ENCODE assay signal across 8 mouse cellular contexts in the genomic region with DNA sequence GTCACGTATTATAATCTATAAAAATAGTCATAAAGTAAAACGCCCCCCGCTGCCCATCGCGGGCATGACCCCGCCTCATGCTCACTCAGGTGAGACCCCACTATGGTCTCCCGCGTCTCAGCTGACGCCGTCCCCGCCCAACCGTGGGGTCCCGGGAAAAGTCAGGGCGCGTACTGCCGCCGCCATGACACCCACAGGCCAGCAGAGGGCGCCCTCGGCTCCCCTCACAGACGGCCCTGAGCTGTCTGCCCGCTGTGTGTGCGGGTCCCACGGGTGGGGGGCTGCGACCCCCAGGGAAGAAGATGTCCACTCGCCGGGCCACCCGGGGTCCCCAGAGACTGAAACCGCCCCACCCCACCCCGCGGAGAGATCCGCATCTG. TPM values are rescaled to one million over a fixed set of nuclear protein-coding genes. Genes with fewer than 3 reads are reported as not detected.
DNase-seq lines count a peak whose midpoint lies in the region; ATAC-seq and TF ChIP-seq lines count a peak whose summit lies in the region.

No protein-coding gene starts in this region.

- H3K9ac ChIP-seq in forebrain, embryonic 15.5 days (replicated peaks): peak overlapping the region; percentile 59

- peak overlapping the region; percentile 72 for H3K4me3 ChIP-seq in G1E (ENCODE audit: low read depth, low read length)
- H3K4me3 ChIP-seq in forebrain, embryonic 15.5 days: peak overlapping the region; percentile 57

- peak; percentile 15 for DNase-seq in G1E (ENCODE audit: low spot score)
- peak; percentile 65 for DNase-seq in c-Kit-positive CD71-positive TER-119-positive erythroid progenitor cells, embryonic 14.5 days (ENCODE audit: low spot score)
- peak; percentile 82 to 84 for DNase-seq in heart, postnatal 36 days
- peak; percentile 83 to 89 for DNase-seq in layer of hippocampus, postnatal 14 days (ENCODE audit: low spot score in 2 of 2)
- DNase-seq in lung, postnatal 14 days: peak; percentile 83
- DNase-seq in retina, postnatal 7 days (ENCODE audit: low read depth, low spot score): peak; percentile 59
- DNase-seq in thymus, postnatal 4 days: peak; percentile 91

- WGBS in forebrain, embryonic 15.5 days: under 1% methylated on average over 30 of the region's 31 CpGs

- peak overlapping the region; percentile 98 for H3K27ac ChIP-seq in forebrain, embryonic 15.5 days (replicated peaks)

- no peaks in the 10 kb centered on the region for H3K9me3 ChIP-seq in G1E (replicated peaks)
- H3K9me3 ChIP-seq in forebrain, embryonic 15.5 days: peaks cover 3% of the 10 kb centered on the region; the same call in 1 of the 2 replicates

- peak overlapping the region; percentile 67 for H3K4me2 ChIP-seq in forebrain, embryonic 15.5 days (replicated peaks)

- peak; percentile 38 for TF ChIP-seq CTCF in G1E (IDR thresholded peaks at IDR 0.05; ENCODE audit: low read depth, low read length)

- intact Hi-C loops in heart, postnatal 36 days (cut with DNase I): loop anchor here (1.0 kb wide), 1 partner anchor 30 kb away; a partner anchor contains a TSS

- ATAC-seq in G1E (ENCODE audit: extremely low read depth, insufficient number of reproducible peaks, low FRiP score, poor library complexity, severe bottlenecking): no peak
- peak; percentile 51 for ATAC-seq in forebrain, embryonic 15.5 days (replicated peaks)

- H3K27me3 ChIP-seq in G1E (ENCODE audit: insufficient read depth, low read length): peaks cover 11% of the 10 kb centered on the region; the same call in 1 of the 2 replicates
- H3K27me3 ChIP-seq in forebrain, embryonic 15.5 days: no peaks in the 10 kb centered on the region

- no peaks in the 10 kb centered on the region for H3K36me3 ChIP-seq in G1E (replicated peaks)
- H3K36me3 ChIP-seq in forebrain, embryonic 15.5 days: no peaks in the 10 kb centered on the region

- H3K4me1 ChIP-seq in G1E (ENCODE audit: insufficient read depth, low read depth, low read length): peaks cover 15% of the 10 kb centered on the region
- H3K4me1 ChIP-seq in forebrain, embryonic 15.5 days: peaks cover 3% of the 10 kb centered on the region; the same call in 1 of the 2 replicates

RNA-seq across cellular contexts. Expression of a gene that starts 30.2 kb away (rescaled TPM):
- total RNA-seq in G1E (2014; fragmentation: Nextera tagmentation): 76.5 and 79.9 TPM in 2 replicates
- total RNA-seq in G1E (2017): 38.0 and 43.5 TPM in 2 replicates
- polyA plus RNA-seq in G1E (2012): 51.0 and 57.0 TPM in 2 replicates
- polyA plus RNA-seq in forebrain, embryonic 15.5 days (2015; fragmentation: Nextera tagmentation; extraction: Ambion mirVana): 19.2 and 19.4 TPM in 2 replicates
- total RNA-seq in heart, postnatal 36 days (2021): 10 to 100 TPM; 33.1 to 35.0 TPM
- total RNA-seq in layer of hippocampus, postnatal 14 days (2021): 10 to 100 TPM; 57.3 to 57.6 TPM

Comparison
In these comparisons a context has a peak if more than half of its experiments do, and no peak if none do; other contexts are left out.
1. DNase-seq: peak in every context shown above with its lines; median percentile 91 in thymus, postnatal 4 days; 86 in layer of hippocampus, postnatal 14 days; 83 in heart, postnatal 36 days; 83 in lung, postnatal 14 days; 65 in c-Kit-positive CD71-positive TER-119-positive erythroid progenitor cells, embryonic 14.5 days; 59 in retina, postnatal 7 days; 15 in G1E.